Mouse (Mus musculus): ENCODE measurements around the gene Exoc2. TPM values are rescaled to one million over a fixed set of nuclear protein-coding genes. Genes with fewer than 3 reads are reported as not detected.
A peak's percentile ranks its signal among the peaks of the same experiment; 100 is the strongest.

Gene Exoc2
- polyA plus RNA-seq, 1 experiment, result 10.2 TPM

DNA sequence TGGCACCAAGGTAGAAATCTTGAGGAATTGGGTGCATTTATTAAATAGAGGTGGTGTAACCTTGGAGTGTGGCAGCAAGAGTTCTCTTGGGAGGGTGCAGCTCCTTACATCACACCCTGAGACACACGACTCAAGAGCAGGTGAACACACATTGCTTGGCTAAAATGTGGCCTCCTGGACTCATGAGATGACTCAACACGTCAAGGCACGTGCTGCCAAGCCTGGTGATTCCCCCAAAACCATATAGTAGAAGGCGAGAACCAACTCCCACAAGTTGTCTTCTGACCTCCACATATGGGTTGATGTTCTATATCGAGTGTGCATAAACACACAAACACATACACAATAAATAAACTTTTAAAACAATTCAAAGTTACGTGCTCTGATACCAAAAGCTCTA lies 25.9 kb upstream of the Exoc2 start:
- Histone ChIP-seq H3K27ac (ENCODE audit: insufficient read depth, low read depth, low read length) (no peak overlapping the region), H3K4me1 (ENCODE audit: control insufficient read depth, insufficient read depth, low read length) (no peaks in the 10 kb centered on the region), H3K27me3 (replicated peaks; ENCODE audit: control insufficient read depth, insufficient read depth, low read length) (no peaks in the 10 kb centered on the region), H3K36me3 (ENCODE audit: control insufficient read depth, insufficient read depth, low read length) (no peaks in the 10 kb centered on the region), H3K4me3 (ENCODE audit: insufficient read depth, low read depth, low read length) (no peak overlapping the region)
- DNase-seq, result no peak
- WGBS, result 87% methylated on average over 6 of the region's 6 CpGs
- no peak for TF ChIP-seq POLR2A (IDR thresholded peaks at IDR 0.05; ENCODE audit: low read depth, low read length)
- TF ChIP-seq CTCF (conservative IDR thresholded peaks at IDR 0.05; ENCODE audit: insufficient read depth, insufficient read length, low read depth, low read length), result no peak

DNA sequence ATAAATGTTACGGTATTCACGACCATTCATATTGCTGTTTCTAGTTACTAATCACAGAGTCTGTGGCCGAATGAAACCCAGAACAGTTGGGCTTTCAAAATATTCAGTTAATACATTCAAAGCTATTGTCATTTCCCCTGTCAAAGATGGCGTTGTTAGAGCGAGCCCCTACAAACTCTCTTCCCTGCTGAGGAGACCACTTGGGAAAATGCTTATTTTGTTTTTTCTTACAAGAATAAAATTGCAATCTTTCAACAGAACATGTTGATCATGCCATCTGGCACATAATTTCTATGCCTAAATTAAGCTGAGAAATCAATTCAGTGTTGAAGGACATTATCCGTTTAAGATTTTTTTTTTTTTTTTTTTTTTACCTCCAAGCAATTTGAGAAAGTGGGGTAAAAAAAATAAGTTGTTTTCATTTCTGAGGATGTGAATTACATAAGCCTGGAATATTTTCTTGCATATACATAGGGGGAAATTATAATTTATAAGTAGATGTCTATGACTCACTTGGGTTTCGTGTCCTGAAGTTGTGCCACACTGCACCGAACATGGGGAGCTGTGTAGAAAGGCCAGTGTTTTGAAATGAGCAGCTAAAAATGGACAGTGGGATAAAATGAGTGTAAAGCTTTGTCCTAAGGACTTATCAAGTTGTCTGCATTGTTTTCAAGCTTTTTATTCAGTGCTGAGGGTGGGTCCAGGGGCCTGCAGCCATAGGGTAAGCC lies 23.8 kb upstream of the Exoc2 start:
- WGBS, result 89% methylated on average over 8 of the region's 8 CpGs
- DNase-seq, result no peak
- H3K36me3 ChIP-seq (ENCODE audit: control insufficient read depth, insufficient read depth, low read length), result no peaks in the 10 kb centered on the region
- no peaks in the 10 kb centered on the region for H3K4me1 ChIP-seq (ENCODE audit: control insufficient read depth, insufficient read depth, low read length)
- TF ChIP-seq POLR2A (IDR thresholded peaks at IDR 0.05; ENCODE audit: low read depth, low read length), result no peak
- no peak for TF ChIP-seq CTCF (conservative IDR thresholded peaks at IDR 0.05; ENCODE audit: insufficient read depth, insufficient read length, low read depth, low read length)
- no peak overlapping the region for H3K4me3 ChIP-seq (ENCODE audit: insufficient read depth, low read depth, low read length)
- H3K27me3 ChIP-seq (replicated peaks; ENCODE audit: control insufficient read depth, insufficient read depth, low read length), result no peaks in the 10 kb centered on the region
- no peak overlapping the region for H3K27ac ChIP-seq (ENCODE audit: insufficient read depth, low read depth, low read length)

DNA sequence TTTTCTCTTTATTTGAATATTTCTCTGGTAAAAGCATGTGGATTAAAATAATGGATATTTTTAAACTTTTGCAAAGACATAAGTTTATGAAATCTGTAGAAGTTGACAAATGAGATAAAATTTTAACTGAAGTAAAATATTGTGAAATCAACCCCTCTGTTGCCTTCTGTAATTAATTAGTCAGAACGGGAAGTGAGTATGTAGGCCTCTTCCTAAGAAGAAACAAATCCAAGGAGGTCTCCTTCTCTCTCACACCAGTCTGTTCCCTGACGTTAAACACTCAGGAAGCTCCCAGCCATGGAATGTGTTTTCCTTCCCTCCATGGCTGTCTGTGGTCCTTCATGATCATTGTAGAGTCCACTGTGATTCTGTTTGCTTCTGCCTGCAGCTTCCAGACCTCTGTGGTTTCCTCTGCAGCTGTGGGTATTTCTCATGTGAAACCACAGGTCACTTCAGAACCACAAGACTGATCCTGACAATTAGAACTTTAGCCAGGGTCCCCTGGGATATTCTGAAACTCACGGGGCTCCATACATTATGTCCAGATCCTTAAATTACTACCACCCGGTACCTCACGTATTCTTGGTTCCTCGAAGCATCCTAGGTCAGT lies 20.5 kb upstream of the Exoc2 start:
- Histone ChIP-seq H3K27ac (ENCODE audit: insufficient read depth, low read depth, low read length) (no peak overlapping the region), H3K36me3 (ENCODE audit: control insufficient read depth, insufficient read depth, low read length) (no peaks in the 10 kb centered on the region), H3K27me3 (replicated peaks; ENCODE audit: control insufficient read depth, insufficient read depth, low read length) (no peaks in the 10 kb centered on the region), H3K4me1 (ENCODE audit: control insufficient read depth, insufficient read depth, low read length) (no peaks in the 10 kb centered on the region), H3K4me3 (ENCODE audit: insufficient read depth, low read depth, low read length) (no peak overlapping the region)
- DNase-seq, result no peak
- TF ChIP-seq POLR2A (IDR thresholded peaks at IDR 0.05; ENCODE audit: low read depth, low read length) (no peak), CTCF (conservative IDR thresholded peaks at IDR 0.05; ENCODE audit: insufficient read depth, insufficient read length, low read depth, low read length) (no peak)
- 72% methylated on average over 6 of the region's 6 CpGs for WGBS

DNA sequence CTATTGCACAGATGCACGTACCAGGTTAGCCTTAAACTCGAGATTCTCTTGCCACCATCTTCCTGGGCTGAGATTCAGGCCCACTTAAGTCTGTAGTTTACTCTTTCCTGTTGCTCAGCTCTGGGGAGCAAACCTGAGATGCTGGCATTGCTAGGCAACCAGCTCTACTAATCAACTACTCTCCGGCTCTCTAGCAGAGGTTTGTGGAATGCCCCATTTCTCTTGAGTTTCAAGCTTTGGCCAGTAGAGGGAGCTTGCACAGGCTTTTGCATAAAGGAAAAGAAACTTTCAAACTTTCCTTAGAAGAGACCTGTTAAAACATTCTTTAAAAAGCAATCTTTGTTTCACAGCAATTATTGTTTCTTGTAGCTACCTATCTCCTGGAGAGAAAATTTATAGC lies 19.9 kb upstream of the Exoc2 start:
- TF ChIP-seq POLR2A (IDR thresholded peaks at IDR 0.05; ENCODE audit: low read depth, low read length) (no peak), CTCF (conservative IDR thresholded peaks at IDR 0.05; ENCODE audit: insufficient read depth, insufficient read length, low read depth, low read length) (peak; percentile 43)
- Histone ChIP-seq H3K36me3 (ENCODE audit: control insufficient read depth, insufficient read depth, low read length) (no peaks in the 10 kb centered on the region), H3K27ac (ENCODE audit: insufficient read depth, low read depth, low read length) (no peak overlapping the region), H3K4me1 (ENCODE audit: control insufficient read depth, insufficient read depth, low read length) (no peaks in the 10 kb centered on the region), H3K27me3 (replicated peaks; ENCODE audit: control insufficient read depth, insufficient read depth, low read length) (no peaks in the 10 kb centered on the region), H3K4me3 (ENCODE audit: insufficient read depth, low read depth, low read length) (no peak overlapping the region)
- WGBS, result 37% methylated on average over 3 of the region's 3 CpGs
- peak; percentile 67 for DNase-seq

DNA sequence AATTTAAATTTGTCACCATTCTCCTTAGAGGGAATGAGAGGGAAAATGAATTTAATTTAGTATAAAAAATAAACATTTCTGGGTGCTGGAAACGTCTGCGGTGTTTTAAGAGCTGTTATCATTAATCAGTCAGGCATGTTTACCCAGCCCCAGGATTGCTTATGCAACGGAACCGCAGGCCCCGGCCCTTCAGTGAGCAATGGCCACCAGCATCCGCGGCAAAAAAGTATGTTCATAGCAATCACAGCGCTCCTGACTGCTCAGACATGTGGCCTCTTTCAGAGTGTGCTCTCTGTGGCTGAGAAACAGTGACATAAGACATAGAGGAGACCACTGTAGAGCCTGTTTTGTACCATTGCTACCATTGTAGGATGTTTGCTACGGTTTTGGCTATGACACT lies 16.3 kb upstream of the Exoc2 start:
- no peak for DNase-seq
- WGBS, result 56% methylated on average over 9 of the region's 9 CpGs
- H3K4me1 ChIP-seq (ENCODE audit: control insufficient read depth, insufficient read depth, low read length), result no peaks in the 10 kb centered on the region
- no peak overlapping the region for H3K27ac ChIP-seq (ENCODE audit: insufficient read depth, low read depth, low read length)
- H3K27me3 ChIP-seq (replicated peaks; ENCODE audit: control insufficient read depth, insufficient read depth, low read length), result no peaks in the 10 kb centered on the region
- no peak overlapping the region for H3K4me3 ChIP-seq (ENCODE audit: insufficient read depth, low read depth, low read length)
- TF ChIP-seq POLR2A (IDR thresholded peaks at IDR 0.05; ENCODE audit: low read depth, low read length) (no peak), CTCF (conservative IDR thresholded peaks at IDR 0.05; ENCODE audit: insufficient read depth, insufficient read length, low read depth, low read length) (no peak)
- H3K36me3 ChIP-seq (ENCODE audit: control insufficient read depth, insufficient read depth, low read length), result no peaks in the 10 kb centered on the region

DNA sequence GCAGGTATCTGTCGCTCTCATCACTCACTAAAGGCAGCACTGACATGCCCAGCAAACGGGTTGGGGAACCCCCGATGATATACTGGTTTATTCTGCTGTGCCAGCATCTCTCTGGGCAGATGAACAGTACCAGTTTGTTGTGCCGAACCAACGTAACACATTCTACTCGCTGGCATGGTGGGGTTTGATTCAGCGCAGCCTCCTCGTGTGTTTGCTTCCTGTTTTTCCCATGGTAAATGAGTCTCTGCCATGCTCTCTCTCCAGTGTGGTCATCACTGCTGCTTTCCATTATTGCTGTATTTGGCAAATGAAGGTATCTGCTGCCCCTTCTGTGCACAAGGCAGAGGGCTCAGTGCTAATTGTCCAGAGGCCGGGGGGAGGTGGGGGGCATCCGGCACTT lies 15.8 kb upstream of the Exoc2 start:
- H3K36me3 ChIP-seq (ENCODE audit: control insufficient read depth, insufficient read depth, low read length), result no peaks in the 10 kb centered on the region
- H3K27ac ChIP-seq (ENCODE audit: insufficient read depth, low read depth, low read length), result no peak overlapping the region
- no peaks in the 10 kb centered on the region for H3K4me1 ChIP-seq (ENCODE audit: control insufficient read depth, insufficient read depth, low read length)
- no peak for TF ChIP-seq POLR2A (IDR thresholded peaks at IDR 0.05; ENCODE audit: low read depth, low read length)
- no peak for TF ChIP-seq CTCF (conservative IDR thresholded peaks at IDR 0.05; ENCODE audit: insufficient read depth, insufficient read length, low read depth, low read length)
- H3K4me3 ChIP-seq (ENCODE audit: insufficient read depth, low read depth, low read length), result no peak overlapping the region
- H3K27me3 ChIP-seq (replicated peaks; ENCODE audit: control insufficient read depth, insufficient read depth, low read length), result no peaks in the 10 kb centered on the region
- 80% methylated on average over 10 of the region's 10 CpGs for WGBS
- no peak for DNase-seq

DNA sequence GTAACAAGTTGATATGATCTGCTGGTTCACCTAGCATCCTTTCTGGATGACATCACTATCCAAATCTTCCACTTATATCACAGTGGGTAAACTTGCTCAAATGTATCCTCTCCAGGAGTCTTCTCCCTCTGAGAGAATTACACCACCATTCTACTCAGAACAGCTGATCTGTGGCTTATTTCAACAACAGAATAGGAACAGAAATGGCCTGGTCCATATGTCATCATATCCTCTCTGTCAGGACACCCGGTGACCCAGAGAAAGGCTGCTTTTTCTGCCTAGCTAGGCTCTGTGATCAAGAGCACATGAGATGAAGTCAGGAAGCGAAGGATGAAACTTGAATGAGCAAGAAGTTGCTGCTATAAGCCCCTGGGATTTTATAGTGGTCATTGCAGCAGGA lies 13.8 kb upstream of the Exoc2 start:
- no peaks in the 10 kb centered on the region for H3K4me1 ChIP-seq (ENCODE audit: control insufficient read depth, insufficient read depth, low read length)
- WGBS, result 85% methylated on average over 2 of the region's 2 CpGs
- H3K27me3 ChIP-seq (replicated peaks; ENCODE audit: control insufficient read depth, insufficient read depth, low read length), result no peaks in the 10 kb centered on the region
- no peak overlapping the region for H3K27ac ChIP-seq (ENCODE audit: insufficient read depth, low read depth, low read length)
- H3K4me3 ChIP-seq (ENCODE audit: insufficient read depth, low read depth, low read length), result no peak overlapping the region
- no peak for DNase-seq
- no peaks in the 10 kb centered on the region for H3K36me3 ChIP-seq (ENCODE audit: control insufficient read depth, insufficient read depth, low read length)
- TF ChIP-seq CTCF (conservative IDR thresholded peaks at IDR 0.05; ENCODE audit: insufficient read depth, insufficient read length, low read depth, low read length) (no peak), POLR2A (IDR thresholded peaks at IDR 0.05; ENCODE audit: low read depth, low read length) (no peak)

Measured in kidney, adult 2 months (tissue).